Comparison of ENCODE assay signal across 9 mouse cellular contexts in genomic region chr5:108366984-108367841, GRCm38 (mm10). TPM values are rescaled to one million over a fixed set of nuclear protein-coding genes. Genes with fewer than 3 reads are reported as not detected.
DNase-seq lines count a peak whose midpoint lies in the region; ATAC-seq lines count a peak whose summit lies in the region.
"Had no signal": no experiment of that assay in that cellular context is flagged by ENCODE, and none has a peak within 500 bp of the region (broad histone marks: within the 10 kb centered on the region; RNA-seq: fewer than 3 reads in every experiment).

No protein-coding gene starts in this region.

- H3K4me1 ChIP-seq in intestine, embryonic 14.5 days (replicated peaks; ENCODE audit: control insufficient read depth, insufficient read depth, low read length): peaks cover 14% of the 10 kb centered on the region; the same call in 1 of the 2 replicates
- H3K4me1 ChIP-seq in limb, embryonic 11.5 days (ENCODE audit: control insufficient read depth, insufficient read depth, low read length): peaks cover 18% of the 10 kb centered on the region
- H3K4me1 ChIP-seq in midbrain, embryonic 12.5 days: peaks cover 29% of the 10 kb centered on the region
- peaks cover 20% of the 10 kb centered on the region for H3K4me1 ChIP-seq in stomach, embryonic 16.5 days (ENCODE audit: control insufficient read depth, insufficient read depth, low read length)

- ATAC-seq in CD4-positive, CD25-positive, alpha-beta regulatory T cell, adult 4 months: no peak
- ATAC-seq in intestine, embryonic 14.5 days (replicated peaks; ENCODE audit: low FRiP score, low TSS enrichment, low read depth): peak; percentile 41; the same call in 1 of the 2 replicates
- ATAC-seq in limb, embryonic 11.5 days (ENCODE audit: insufficient number of reproducible peaks, low FRiP score, low TSS enrichment, low read depth): peak; percentile 14; the same call in 1 of the 2 replicates
- peak; percentile 55 for ATAC-seq in midbrain, embryonic 12.5 days (ENCODE audit: low FRiP score, low read depth)
- ATAC-seq in stomach, embryonic 16.5 days (ENCODE audit: insufficient read depth, low FRiP score): 0 out of 2 replicates have a peak, but pooled peaks have one; percentile 10

- peak overlapping the region; percentile 32 for H3K9ac ChIP-seq in intestine, embryonic 14.5 days (ENCODE audit: low read length)
- peak overlapping the region; percentile 27 for H3K9ac ChIP-seq in limb, embryonic 11.5 days (ENCODE audit: low read length)
- H3K9ac ChIP-seq in midbrain, embryonic 12.5 days (replicated peaks): peak overlapping the region; percentile 58
- peak overlapping the region; percentile 52 for H3K9ac ChIP-seq in stomach, embryonic 16.5 days (ENCODE audit: low read length)

- peak overlapping the region; percentile 45 for H3K4me3 ChIP-seq in intestine, embryonic 14.5 days (ENCODE audit: low read depth, low read length)
- peak overlapping the region; percentile 41 for H3K4me3 ChIP-seq in limb, embryonic 11.5 days (ENCODE audit: low read depth, low read length)
- peak overlapping the region; percentile 60 for H3K4me3 ChIP-seq in midbrain, embryonic 12.5 days
- H3K4me3 ChIP-seq in stomach, embryonic 16.5 days (replicated peaks; ENCODE audit: low read length): peak overlapping the region; percentile 56

- no peaks in the 10 kb centered on the region for H3K9me3 ChIP-seq in intestine, embryonic 14.5 days (ENCODE audit: control insufficient read depth, low read length)
- no peaks in the 10 kb centered on the region for H3K9me3 ChIP-seq in limb, embryonic 11.5 days (ENCODE audit: control insufficient read depth, low read length)
- no peaks in the 10 kb centered on the region for H3K9me3 ChIP-seq in midbrain, embryonic 12.5 days
- no peaks in the 10 kb centered on the region for H3K9me3 ChIP-seq in stomach, embryonic 16.5 days (replicated peaks; ENCODE audit: control insufficient read depth, low read length)

- peak overlapping the region; percentile 91 for H3K4me2 ChIP-seq in intestine, embryonic 14.5 days (ENCODE audit: low read length)
- H3K4me2 ChIP-seq in limb, embryonic 11.5 days (ENCODE audit: low read depth, severe bottlenecking): peak overlapping the region; percentile 86
- peak overlapping the region; percentile 93 for H3K4me2 ChIP-seq in midbrain, embryonic 12.5 days (replicated peaks)
- H3K4me2 ChIP-seq in stomach, embryonic 16.5 days (ENCODE audit: low read depth, low read length): peak overlapping the region; percentile 97

- H3K27me3 ChIP-seq in intestine, embryonic 14.5 days (replicated peaks; ENCODE audit: control insufficient read depth, insufficient read depth, low read length): peaks cover 100% of the 10 kb centered on the region
- H3K27me3 ChIP-seq in limb, embryonic 11.5 days (ENCODE audit: control insufficient read depth, insufficient read depth, low read length): peaks cover 79% of the 10 kb centered on the region
- H3K27me3 ChIP-seq in midbrain, embryonic 12.5 days: peaks cover 92% of the 10 kb centered on the region
- peaks cover 89% of the 10 kb centered on the region for H3K27me3 ChIP-seq in stomach, embryonic 16.5 days (ENCODE audit: control insufficient read depth, insufficient read depth, low read length)

- no peak overlapping the region for H3K27ac ChIP-seq in intestine, embryonic 14.5 days (ENCODE audit: low read depth)
- H3K27ac ChIP-seq in limb, embryonic 11.5 days (replicated peaks; ENCODE audit: low read depth, low read length): no peak overlapping the region
- H3K27ac ChIP-seq in midbrain, embryonic 12.5 days (replicated peaks): no peak overlapping the region
- no peak overlapping the region for H3K27ac ChIP-seq in stomach, embryonic 16.5 days (ENCODE audit: low read length)

- under 1% methylated on average over 82 of the region's 100 CpGs for WGBS in intestine, embryonic 14.5 days
- WGBS in limb, embryonic 11.5 days: under 1% methylated on average over 79 of the region's 100 CpGs
- under 1% methylated on average over 71 of the region's 100 CpGs for WGBS in midbrain, embryonic 12.5 days
- 0% methylated on average over 53 of the region's 100 CpGs for WGBS in stomach, embryonic 16.5 days

- no peaks in the 10 kb centered on the region for H3K36me3 ChIP-seq in intestine, embryonic 14.5 days (ENCODE audit: control insufficient read depth, insufficient read depth, low read length)
- no peaks in the 10 kb centered on the region for H3K36me3 ChIP-seq in limb, embryonic 11.5 days (ENCODE audit: control insufficient read depth, insufficient read depth, low read length)
- no peaks in the 10 kb centered on the region for H3K36me3 ChIP-seq in midbrain, embryonic 12.5 days
- H3K36me3 ChIP-seq in stomach, embryonic 16.5 days (ENCODE audit: control insufficient read depth, insufficient read depth, low read length): no peaks in the 10 kb centered on the region

- peak; percentile 10 for DNase-seq in CD4-positive, CD25-positive, alpha-beta regulatory T cell, adult 2 months (ENCODE audit: low read depth, low spot score)
- peak; percentile 69 to 71 for DNase-seq in cerebellum, postnatal 25 days
- DNase-seq in gastrocnemius, postnatal 10 days: peak; percentile 42
- DNase-seq in intestine, embryonic 14.5 days (ENCODE audit: low spot score): peak; percentile 82
- peak; percentile 70 for DNase-seq in limb, embryonic 11.5 days (ENCODE audit: low spot score)

RNA-seq across cellular contexts. Expression of gene Gm42517, which starts 0.5 kb away (rescaled TPM):
- polyA plus RNA-seq in CD4-positive, CD25-positive, alpha-beta regulatory T cell, adult 4 months (2017; shearing (Covaris generic)): not detected
- under 1 TPM; 0.36 to 0.42 TPM for total RNA-seq in gastrocnemius, postnatal 10 days (2021)
- not detected in 2 replicates for polyA plus RNA-seq in intestine, embryonic 14.5 days (2014; fragmentation: Nextera tagmentation; extraction: Ambion mirVana)
- not detected in 2 replicates for polyA plus RNA-seq in limb, embryonic 11.5 days (2014; fragmentation: Nextera tagmentation; extraction: Ambion mirVana)
- polyA plus RNA-seq in midbrain, embryonic 12.5 days (2016; fragmentation: Nextera tagmentation; extraction: Ambion mirVana): 0.13 and 0.20 TPM in 2 replicates
- polyA plus RNA-seq in stomach, embryonic 16.5 days (2015; fragmentation: Nextera tagmentation; extraction: Ambion mirVana): 0.12 TPM in 1 of 2 replicates, not detected in the other

RNA-seq across cellular contexts. Expression of gene Pde6b, which starts 21.0 kb away (rescaled TPM):
- polyA plus RNA-seq in CD4-positive, CD25-positive, alpha-beta regulatory T cell, adult 4 months (2017; shearing (Covaris generic)): 1 to 10 TPM; 1.5 to 1.8 TPM
- total RNA-seq in gastrocnemius, postnatal 10 days (2021): not detected
- 0.19 and 0.34 TPM in 2 replicates for polyA plus RNA-seq in intestine, embryonic 14.5 days (2014; fragmentation: Nextera tagmentation; extraction: Ambion mirVana)
- polyA plus RNA-seq in limb, embryonic 11.5 days (2014; fragmentation: Nextera tagmentation; extraction: Ambion mirVana): 0.13 and 0.34 TPM in 2 replicates
- polyA plus RNA-seq in midbrain, embryonic 12.5 days (2016; fragmentation: Nextera tagmentation; extraction: Ambion mirVana): 0.24 and 0.25 TPM in 2 replicates
- 0.34 and 0.59 TPM in 2 replicates for polyA plus RNA-seq in stomach, embryonic 16.5 days (2015; fragmentation: Nextera tagmentation; extraction: Ambion mirVana)
- total RNA-seq: gastrocnemius, postnatal 36 days had no signal

RNA-seq across cellular contexts. Expression of gene Pigg, which starts 54.8 kb away (rescaled TPM):
- 1 to 10 TPM; 2.7 to 5.7 TPM for polyA plus RNA-seq in CD4-positive, CD25-positive, alpha-beta regulatory T cell, adult 4 months (2017; shearing (Covaris generic))
- total RNA-seq in gastrocnemius, postnatal 10 days (2021): 1 to 10 TPM; 3.2 to 4.5 TPM
- 3.0 and 3.3 TPM in 2 replicates for polyA plus RNA-seq in intestine, embryonic 14.5 days (2014; fragmentation: Nextera tagmentation; extraction: Ambion mirVana)
- 3.1 and 3.6 TPM in 2 replicates for polyA plus RNA-seq in limb, embryonic 11.5 days (2014; fragmentation: Nextera tagmentation; extraction: Ambion mirVana)
- polyA plus RNA-seq in midbrain, embryonic 12.5 days (2016; fragmentation: Nextera tagmentation; extraction: Ambion mirVana): 8.0 and 8.2 TPM in 2 replicates
- 8.0 and 8.8 TPM in 2 replicates for polyA plus RNA-seq in stomach, embryonic 16.5 days (2015; fragmentation: Nextera tagmentation; extraction: Ambion mirVana)

Comparison
In these comparisons a context has a peak if more than half of its experiments do, and no peak if none do; other contexts are left out.
1. DNase-seq: peak in every context shown above with its lines; median percentile 82 in intestine, embryonic 14.5 days; 70 in cerebellum, postnatal 25 days; 70 in limb, embryonic 11.5 days; 42 in gastrocnemius, postnatal 10 days; 10 in CD4-positive, CD25-positive, alpha-beta regulatory T cell, adult 2 months.